Mouse (Mus musculus): ENCODE data around the gene Zdhhc22. TPM values are rescaled to one million over a fixed set of nuclear protein-coding genes. Genes with fewer than 3 reads are reported as not detected.
A peak's percentile ranks its signal among the peaks of the same experiment; 100 is the strongest.

The Zdhhc22 gene
- polyA plus RNA-seq, 1 experiment, result 0.04 TPM

DNA sequence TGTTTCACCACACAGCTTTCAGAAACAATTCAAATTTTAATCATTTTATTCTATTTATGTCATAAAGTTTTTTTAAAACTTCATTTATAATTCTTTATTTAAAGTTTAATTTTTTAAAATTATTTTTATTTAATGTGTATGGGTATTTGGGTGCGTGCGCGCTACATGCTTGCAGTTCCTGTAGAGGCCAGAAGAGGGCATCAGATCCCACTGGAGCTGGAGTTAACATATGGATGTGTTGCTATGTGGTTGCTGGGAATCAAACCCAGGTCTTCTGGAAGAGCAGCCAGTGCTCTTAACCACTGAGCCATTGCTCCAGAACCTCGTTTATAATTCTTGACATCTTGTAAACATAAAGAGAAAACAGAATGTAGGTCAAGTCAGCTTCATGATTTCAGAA lies 8.5 kb upstream of the Zdhhc22 start:
- TF ChIP-seq POLR2A (IDR thresholded peaks at IDR 0.05; ENCODE audit: low read depth, low read length) (no peak), CTCF (IDR thresholded peaks at IDR 0.05; ENCODE audit: extremely low read depth, insufficient read length, insufficient replicate concordance, low read depth, low read length) (peak; percentile 26; the same call in 1 of the 2 replicates)
- Histone ChIP-seq H3K27me3 (ENCODE audit: control insufficient read depth, insufficient read depth, low read length) (no peaks in the 10 kb centered on the region), H3K27ac (ENCODE audit: insufficient read depth, low read depth, low read length) (no peak overlapping the region), H3K4me3 (ENCODE audit: low read depth, low read length) (no peak overlapping the region), H3K36me3 (ENCODE audit: control insufficient read depth, insufficient read depth, low read length) (no peaks in the 10 kb centered on the region), H3K4me1 (ENCODE audit: control insufficient read depth, insufficient read depth, insufficient read length, low read length) (no peaks in the 10 kb centered on the region)
- WGBS, result 77% methylated on average over 4 of the region's 4 CpGs

DNA sequence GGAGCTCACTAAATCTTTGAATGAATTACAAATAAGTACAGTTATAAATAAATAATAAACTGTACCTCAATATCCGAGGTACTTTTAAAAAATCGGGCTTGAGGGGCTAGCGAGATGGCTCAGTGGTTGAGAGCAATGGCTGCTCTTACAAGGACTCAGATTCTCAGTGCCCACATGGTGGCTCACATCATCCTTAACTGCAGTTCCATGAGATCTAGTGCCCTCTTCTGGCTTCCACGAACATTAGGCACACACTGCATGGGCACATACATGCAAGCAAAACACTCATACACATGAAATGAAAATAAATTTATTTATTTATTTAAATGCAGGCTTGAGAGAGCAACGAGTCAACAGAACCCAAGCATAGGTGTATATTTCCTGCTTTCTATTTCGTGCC lies 5.7 kb upstream of the Zdhhc22 start:
- no peaks in the 10 kb centered on the region for H3K36me3 ChIP-seq (ENCODE audit: control insufficient read depth, insufficient read depth, low read length)
- 0 out of 2 replicates have a peak, but pooled peaks cover 6% of the 10 kb centered on the region for H3K27me3 ChIP-seq (ENCODE audit: control insufficient read depth, insufficient read depth, low read length)
- no peak for TF ChIP-seq POLR2A (IDR thresholded peaks at IDR 0.05; ENCODE audit: low read depth, low read length)
- TF ChIP-seq CTCF (IDR thresholded peaks at IDR 0.05; ENCODE audit: extremely low read depth, insufficient read length, insufficient replicate concordance, low read depth, low read length), result no peak
- 69% methylated on average over 6 of the region's 6 CpGs for WGBS
- no peak overlapping the region for H3K27ac ChIP-seq (ENCODE audit: insufficient read depth, low read depth, low read length)
- H3K4me1 ChIP-seq (ENCODE audit: control insufficient read depth, insufficient read depth, insufficient read length, low read length), result no peaks in the 10 kb centered on the region
- no peak overlapping the region for H3K4me3 ChIP-seq (ENCODE audit: low read depth, low read length)

DNA sequence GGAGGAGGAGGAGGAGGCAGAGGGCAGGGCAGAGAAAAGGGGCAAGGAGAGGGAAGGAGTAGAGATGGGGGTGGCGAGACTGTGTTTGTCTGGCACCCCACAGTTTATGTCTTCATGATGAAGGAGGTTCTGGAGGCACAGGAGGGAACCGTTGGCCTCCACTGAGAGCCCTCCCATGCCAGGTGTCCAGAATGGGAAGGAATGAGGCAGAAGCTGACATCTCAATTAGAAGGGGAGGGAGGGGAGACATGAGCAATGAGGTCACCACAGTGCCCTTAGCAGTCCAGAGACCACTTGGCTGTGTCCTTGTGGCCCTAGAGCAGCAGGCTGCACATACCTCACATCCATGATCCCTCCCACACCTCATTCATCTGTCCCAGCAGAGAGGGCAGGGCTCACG lies 4.5 kb upstream of the Zdhhc22 start:
- H3K36me3 ChIP-seq (ENCODE audit: control insufficient read depth, insufficient read depth, low read length), result no peaks in the 10 kb centered on the region
- H3K4me1 ChIP-seq (ENCODE audit: control insufficient read depth, insufficient read depth, insufficient read length, low read length), result no peaks in the 10 kb centered on the region
- 50% methylated on average over 3 of the region's 3 CpGs for WGBS
- TF ChIP-seq CTCF (IDR thresholded peaks at IDR 0.05; ENCODE audit: extremely low read depth, insufficient read length, insufficient replicate concordance, low read depth, low read length), result no peak
- no peak overlapping the region for H3K4me3 ChIP-seq (ENCODE audit: low read depth, low read length)
- H3K27ac ChIP-seq (ENCODE audit: insufficient read depth, low read depth, low read length), result no peak overlapping the region
- H3K27me3 ChIP-seq (ENCODE audit: control insufficient read depth, insufficient read depth, low read length), result peaks cover 17% of the 10 kb centered on the region

DNA sequence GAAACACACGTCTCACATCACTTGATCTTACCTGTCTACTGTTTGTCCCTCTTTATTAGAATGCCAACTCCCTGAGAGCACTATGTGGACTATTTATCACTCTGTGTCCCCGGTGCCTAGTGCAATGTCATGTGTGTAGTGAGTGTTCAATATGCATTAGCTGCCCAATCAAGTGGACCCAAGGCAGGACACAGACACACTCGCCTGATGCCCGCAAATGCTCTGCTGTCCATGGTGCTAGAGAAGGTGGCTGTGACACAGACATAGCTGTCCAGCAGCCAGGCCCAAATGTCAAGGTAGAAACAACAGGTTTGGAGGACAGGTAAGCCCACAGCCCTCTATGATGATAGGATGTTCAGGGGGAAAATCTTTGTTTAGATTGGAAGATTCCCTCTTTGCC lies 3.9 kb upstream of the Zdhhc22 start:
- TF ChIP-seq POLR2A (IDR thresholded peaks at IDR 0.05; ENCODE audit: low read depth, low read length) (no peak), CTCF (IDR thresholded peaks at IDR 0.05; ENCODE audit: extremely low read depth, insufficient read length, insufficient replicate concordance, low read depth, low read length) (no peak)
- Histone ChIP-seq H3K4me3 (ENCODE audit: low read depth, low read length) (no peak overlapping the region), H3K4me1 (ENCODE audit: control insufficient read depth, insufficient read depth, insufficient read length, low read length) (no peaks in the 10 kb centered on the region), H3K36me3 (ENCODE audit: control insufficient read depth, insufficient read depth, low read length) (no peaks in the 10 kb centered on the region), H3K27ac (ENCODE audit: insufficient read depth, low read depth, low read length) (no peak overlapping the region), H3K27me3 (ENCODE audit: control insufficient read depth, insufficient read depth, low read length) (peaks cover 23% of the 10 kb centered on the region)
- 38% methylated on average over 4 of the region's 4 CpGs for WGBS

DNA sequence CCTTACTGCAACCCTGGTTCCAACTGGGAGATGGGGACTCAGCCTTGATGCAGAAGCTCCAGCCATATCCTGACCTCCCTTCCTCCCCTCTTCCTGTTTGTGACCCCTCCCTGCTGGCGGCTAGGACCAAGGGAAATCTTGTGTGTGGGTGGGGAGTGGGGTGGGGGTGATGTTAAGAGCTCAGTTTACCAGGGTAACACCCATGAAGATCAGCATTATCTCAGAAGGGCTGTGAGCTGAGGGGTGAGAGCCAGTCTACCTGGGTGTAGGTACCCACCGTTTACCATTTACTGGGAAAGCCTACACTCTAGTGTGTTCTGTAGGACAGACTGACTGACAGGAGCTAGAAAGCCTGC lies 503 bp upstream of the Zdhhc22 start:
- no peak overlapping the region for H3K4me3 ChIP-seq (ENCODE audit: low read depth, low read length)
- WGBS, result 43% methylated on average over 2 of the region's 2 CpGs
- H3K27me3 ChIP-seq (ENCODE audit: control insufficient read depth, insufficient read depth, low read length), result peaks cover 31% of the 10 kb centered on the region
- H3K27ac ChIP-seq (ENCODE audit: insufficient read depth, low read depth, low read length), result no peak overlapping the region
- no peak for TF ChIP-seq POLR2A (IDR thresholded peaks at IDR 0.05; ENCODE audit: low read depth, low read length)
- no peak for TF ChIP-seq CTCF (IDR thresholded peaks at IDR 0.05; ENCODE audit: extremely low read depth, insufficient read length, insufficient replicate concordance, low read depth, low read length)
- no peaks in the 10 kb centered on the region for H3K36me3 ChIP-seq (ENCODE audit: control insufficient read depth, insufficient read depth, low read length)
- no peaks in the 10 kb centered on the region for H3K4me1 ChIP-seq (ENCODE audit: control insufficient read depth, insufficient read depth, insufficient read length, low read length)

DNA sequence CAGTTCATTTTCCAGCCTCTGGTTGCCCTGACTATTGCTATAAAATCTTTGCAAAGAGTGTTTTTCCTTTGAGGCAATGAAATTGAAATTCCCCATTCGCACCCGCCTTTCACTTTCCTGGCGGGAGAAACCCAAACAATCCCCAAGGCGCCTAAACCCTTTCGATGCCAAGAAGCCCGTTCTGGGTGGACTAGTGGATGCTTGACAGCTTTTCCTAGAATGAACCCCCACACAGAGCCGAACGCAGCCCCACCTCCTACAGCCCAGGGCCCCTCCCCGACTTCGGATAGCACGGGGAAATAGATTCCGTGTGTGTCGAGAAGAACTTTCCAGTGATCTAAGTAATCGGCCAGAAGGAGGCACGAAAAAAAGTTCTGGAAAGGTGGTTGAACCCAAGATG lies 852 bp downstream of the Zdhhc22 start:
- no peak for TF ChIP-seq CTCF (IDR thresholded peaks at IDR 0.05; ENCODE audit: extremely low read depth, insufficient read length, insufficient replicate concordance, low read depth, low read length)
- TF ChIP-seq POLR2A (IDR thresholded peaks at IDR 0.05; ENCODE audit: low read depth, low read length), result no peak
- H3K27me3 ChIP-seq (ENCODE audit: control insufficient read depth, insufficient read depth, low read length), result peaks cover 33% of the 10 kb centered on the region
- 8% methylated on average over 15 of the region's 15 CpGs for WGBS
- no peak overlapping the region for H3K4me3 ChIP-seq (ENCODE audit: low read depth, low read length)
- no peak overlapping the region for H3K27ac ChIP-seq (ENCODE audit: insufficient read depth, low read depth, low read length)
- no peaks in the 10 kb centered on the region for H3K4me1 ChIP-seq (ENCODE audit: control insufficient read depth, insufficient read depth, insufficient read length, low read length)
- no peaks in the 10 kb centered on the region for H3K36me3 ChIP-seq (ENCODE audit: control insufficient read depth, insufficient read depth, low read length)

DNA sequence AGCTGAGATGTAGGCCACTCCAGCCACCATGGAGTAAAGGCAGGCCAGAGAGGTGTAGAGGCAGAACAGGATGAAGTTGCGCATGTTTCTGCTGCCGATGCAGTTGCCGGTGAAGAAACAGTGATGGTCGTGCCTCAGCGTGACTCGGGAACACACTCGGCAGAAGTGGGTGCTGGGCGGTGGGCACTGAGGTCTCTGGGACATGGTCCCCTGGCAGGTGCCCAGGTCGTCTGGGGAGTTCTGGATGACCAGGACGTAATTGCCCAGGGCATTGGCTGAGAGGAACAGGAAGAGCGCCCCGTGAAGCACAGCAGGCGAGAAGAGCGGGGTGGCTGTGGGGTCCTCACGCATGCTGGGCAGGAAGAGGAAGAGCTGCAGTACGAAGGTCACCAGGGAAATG lies 2.0 kb downstream of the Zdhhc22 start:
- TF ChIP-seq POLR2A (IDR thresholded peaks at IDR 0.05; ENCODE audit: low read depth, low read length) (no peak), CTCF (IDR thresholded peaks at IDR 0.05; ENCODE audit: extremely low read depth, insufficient read length, insufficient replicate concordance, low read depth, low read length) (no peak)
- Histone ChIP-seq H3K36me3 (ENCODE audit: control insufficient read depth, insufficient read depth, low read length) (no peaks in the 10 kb centered on the region), H3K27me3 (ENCODE audit: control insufficient read depth, insufficient read depth, low read length) (peaks cover 39% of the 10 kb centered on the region), H3K4me3 (ENCODE audit: low read depth, low read length) (no peak overlapping the region), H3K4me1 (ENCODE audit: control insufficient read depth, insufficient read depth, insufficient read length, low read length) (no peaks in the 10 kb centered on the region), H3K27ac (ENCODE audit: insufficient read depth, low read depth, low read length) (no peak overlapping the region)
- WGBS, result 42% methylated on average over 16 of the region's 16 CpGs

DNA sequence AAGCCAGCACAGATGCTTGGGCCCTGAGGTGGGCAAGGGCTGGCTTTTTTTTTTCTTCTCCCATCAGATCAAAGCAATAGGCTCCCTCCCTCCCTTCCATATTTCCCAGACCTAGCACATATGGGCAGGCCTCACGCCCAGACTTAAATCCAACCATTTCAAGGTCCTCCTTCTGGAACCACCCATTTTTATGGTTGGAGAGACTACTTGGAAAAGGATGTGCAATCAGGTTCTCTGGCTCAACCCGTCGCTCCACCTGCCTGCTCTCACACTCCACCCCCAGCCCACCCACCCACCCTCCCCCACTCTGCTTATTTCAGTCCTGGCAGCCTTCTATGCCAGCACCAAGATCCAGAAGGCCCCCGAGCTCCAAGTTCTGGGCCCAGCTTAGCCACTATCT lies 3.7 kb downstream of the Zdhhc22 start:
- 39% methylated on average over 4 of the region's 4 CpGs for WGBS
- H3K4me1 ChIP-seq (ENCODE audit: control insufficient read depth, insufficient read depth, insufficient read length, low read length), result no peaks in the 10 kb centered on the region
- H3K27ac ChIP-seq (ENCODE audit: insufficient read depth, low read depth, low read length), result no peak overlapping the region
- no peaks in the 10 kb centered on the region for H3K36me3 ChIP-seq (ENCODE audit: control insufficient read depth, insufficient read depth, low read length)
- H3K27me3 ChIP-seq (ENCODE audit: control insufficient read depth, insufficient read depth, low read length), result peaks cover 39% of the 10 kb centered on the region
- TF ChIP-seq CTCF (IDR thresholded peaks at IDR 0.05; ENCODE audit: extremely low read depth, insufficient read length, insufficient replicate concordance, low read depth, low read length) (no peak), POLR2A (IDR thresholded peaks at IDR 0.05; ENCODE audit: low read depth, low read length) (no peak)
- no peak overlapping the region for H3K4me3 ChIP-seq (ENCODE audit: low read depth, low read length)

All from small intestine, adult 2 months (tissue).